Mouse (Mus musculus) olfactory bulb, adult 2 months (tissue): Measurements from ENCODE around the gene Tjp3.
A peak's percentile ranks its signal among the peaks of the same experiment; 100 is the strongest.

Experiments used
- CTCF ChIP-seq: fragments of 200-500 bp; IDR thresholded peaks from 2 replicates; pipeline ENCODE4 v1.5.1; 2012; ENCODE audit warnings: low read depth, mild to moderate bottlenecking, low read length, moderate library complexity; ENCODE audit not compliant: insufficient read depth
- POLR2A ChIP-seq: fragments of 200-500 bp; IDR thresholded peaks from 2 replicates; pipeline ENCODE4 v1.6.1; 2012; ENCODE audit warnings: mild to moderate bottlenecking, low read depth, low read length, moderate library complexity; ENCODE audit not compliant: insufficient read depth

DNA sequence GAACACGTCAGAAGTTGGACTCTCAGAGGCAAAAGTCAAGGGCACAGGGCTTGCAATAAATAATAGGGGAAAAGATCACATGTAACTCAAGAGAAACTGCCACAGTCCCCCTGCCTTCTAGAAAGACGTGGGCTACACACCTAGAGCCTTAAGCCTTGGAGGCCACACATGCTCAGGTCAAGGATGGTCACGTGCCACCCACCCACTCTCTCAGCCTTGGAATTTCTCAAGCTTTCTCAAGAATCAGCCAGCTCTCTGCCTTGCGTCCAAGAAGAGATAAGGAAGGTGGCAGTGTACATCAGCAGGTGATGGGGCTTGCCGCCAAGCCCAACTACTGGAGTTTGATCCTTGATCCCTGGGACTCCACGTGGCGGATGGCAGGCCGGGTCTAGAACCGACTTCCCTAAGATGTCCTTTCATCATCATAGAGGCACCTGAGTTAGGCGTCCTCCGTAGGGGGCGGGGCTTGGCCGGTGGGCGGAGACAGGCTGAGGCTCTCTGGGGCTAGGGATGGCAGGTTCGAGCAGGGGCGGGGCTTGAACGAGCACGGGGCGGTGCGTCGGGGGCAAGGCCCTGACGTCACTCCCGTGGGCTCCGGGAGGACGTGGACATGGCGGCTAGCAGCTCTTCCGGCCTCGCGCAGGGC, 58.7 kb downstream of the Tjp3 start, which contains the start of gene Zfr2:
- no peak for TF ChIP-seq CTCF
- TF ChIP-seq POLR2A, result peak; percentile 69
